ENCODE assay signal across 8 mouse cellular contexts in the genomic region with DNA sequence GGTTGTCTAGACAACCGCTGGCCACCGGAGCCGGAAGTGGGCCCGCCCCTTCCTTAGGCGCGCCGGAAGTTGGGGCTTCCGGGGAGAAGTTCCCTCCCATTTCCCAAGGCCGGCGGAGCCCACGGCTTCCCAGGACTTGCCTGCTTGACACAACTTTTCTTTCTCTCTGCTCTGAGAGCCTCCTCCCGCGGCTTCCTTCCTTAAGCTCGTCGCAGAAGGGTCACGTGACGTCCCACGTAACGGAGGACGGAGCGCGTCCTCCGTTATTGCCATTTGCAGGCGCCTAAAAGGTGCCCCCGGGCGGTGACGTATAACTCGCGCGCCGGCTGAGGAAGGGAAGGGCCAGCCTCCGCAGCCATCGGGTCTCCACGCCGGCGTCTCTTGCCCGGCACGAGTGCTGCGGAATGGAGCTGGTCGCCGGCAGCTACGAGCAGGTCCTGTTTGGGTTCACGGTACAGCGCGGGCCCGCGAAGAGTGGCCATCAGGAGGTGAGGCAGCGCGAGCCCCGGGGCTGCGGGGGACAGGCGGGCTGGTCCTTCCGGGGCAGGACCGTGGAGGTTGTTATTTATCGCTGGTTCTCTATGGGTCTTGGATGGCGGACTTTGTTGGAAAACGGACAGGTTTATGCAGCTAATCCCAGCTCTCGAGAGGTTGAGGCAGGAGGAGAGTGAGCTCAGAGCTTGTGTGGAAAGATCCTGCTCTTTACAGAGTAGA. TPM values are rescaled to one million over a fixed set of nuclear protein-coding genes. Genes with fewer than 3 reads are reported as not detected.
DNase-seq lines count a peak whose midpoint lies in the region; ATAC-seq and TF ChIP-seq lines count a peak whose summit lies in the region.

A gene (plus strand): TSS at position 98 of the 714 bp plus-strand sequence.

- peaks cover 3 to 19% of the 10 kb centered on the region in 2 experiments; a peak in 3 of 4 replicates for H3K4me1 ChIP-seq in CH12.LX (ENCODE audit: control insufficient read depth in 1 of 2, insufficient read depth in 2 of 2)
- H3K4me1 ChIP-seq in forebrain, embryonic 12.5 days: peaks cover 16% of the 10 kb centered on the region
- peaks cover 13% of the 10 kb centered on the region for H3K4me1 ChIP-seq in heart, postnatal 0 days (ENCODE audit: control insufficient read depth, insufficient read depth)
- peaks cover 22% of the 10 kb centered on the region for H3K4me1 ChIP-seq in liver, embryonic 16.5 days (ENCODE audit: control insufficient read depth, low read depth, low read length)
- peaks cover 30% of the 10 kb centered on the region for H3K4me1 ChIP-seq in neural tube, embryonic 13.5 days (replicated peaks)
- H3K4me1 ChIP-seq in testis, adult 2 months (ENCODE audit: control insufficient read depth, insufficient read depth, low read length): peaks cover 4% of the 10 kb centered on the region; the same call in 1 of the 2 replicates

- peak within 1 kb of the TSS; percentile 83 for H3K4me2 ChIP-seq in CH12.LX (ENCODE audit: insufficient read depth, low read depth, poor library complexity, severe bottlenecking)
- H3K4me2 ChIP-seq in forebrain, embryonic 12.5 days: peak within 1 kb of the TSS; percentile 88
- peak within 1 kb of the TSS; percentile 90 for H3K4me2 ChIP-seq in heart, postnatal 0 days (ENCODE audit: low read depth, low read length)
- H3K4me2 ChIP-seq in liver, embryonic 16.5 days (ENCODE audit: low read depth, low read length): peak within 1 kb of the TSS; percentile 97
- peak within 1 kb of the TSS; percentile 93 for H3K4me2 ChIP-seq in neural tube, embryonic 13.5 days

- peak; percentile 96 for ATAC-seq in forebrain, embryonic 12.5 days (ENCODE audit: low FRiP score)
- ATAC-seq in heart, postnatal 0 days (ENCODE audit: insufficient read depth, low read depth): peak; percentile 98
- peak; percentile 90 for ATAC-seq in liver, embryonic 16.5 days (ENCODE audit: low read depth)
- ATAC-seq in neural tube, embryonic 13.5 days (ENCODE audit: low read depth): peak; percentile 97

- peaks cover 16 to 31% of the 10 kb centered on the region in 2 experiments for H3K36me3 ChIP-seq in CH12.LX (replicated peaks in 1 of 2; ENCODE audit: control insufficient read depth in 1 of 2, insufficient read depth in 1 of 2, low read length in 1 of 2)
- peaks cover 18% of the 10 kb centered on the region for H3K36me3 ChIP-seq in forebrain, embryonic 12.5 days (replicated peaks)
- H3K36me3 ChIP-seq in heart, postnatal 0 days (replicated peaks; ENCODE audit: control insufficient read depth, insufficient read depth, low read length): peaks cover 22% of the 10 kb centered on the region
- peaks cover 18% of the 10 kb centered on the region for H3K36me3 ChIP-seq in liver, embryonic 16.5 days (ENCODE audit: control insufficient read depth, insufficient read depth)
- H3K36me3 ChIP-seq in neural tube, embryonic 13.5 days: peaks cover 16% of the 10 kb centered on the region
- H3K36me3 ChIP-seq in testis, adult 2 months (ENCODE audit: control insufficient read depth, insufficient read depth, low read length): no peaks in the 10 kb centered on the region

- TF ChIP-seq POLR2A in CH12.LX (IDR thresholded peaks at IDR 0.05; ENCODE audit: low read depth, low read length): peak; percentile 61
- TF ChIP-seq POLR2A in testis, adult 2 months (IDR thresholded peaks at IDR 0.05; ENCODE audit: control insufficient read depth, low read depth, low read length): peak; percentile 32; the same call in 1 of the 2 replicates

- dilution Hi-C loops in CH12.LX (cut with MboI; ENCODE audit: extremely low pct_ligation_motif_present, extremely low pct_unique_long_range_greater_than_20kb, low sequenced_read_pairs): no loop called here

- H3K27ac ChIP-seq in CH12.LX (ENCODE audit: insufficient read depth, low read depth): peak within 1 kb of the TSS; percentile 80
- H3K27ac ChIP-seq in forebrain, embryonic 12.5 days: peak within 1 kb of the TSS; percentile 96
- peak within 1 kb of the TSS; percentile 99 for H3K27ac ChIP-seq in heart, postnatal 0 days (ENCODE audit: low read depth)
- H3K27ac ChIP-seq in liver, embryonic 16.5 days (ENCODE audit: low read length): peak within 1 kb of the TSS; percentile 98
- H3K27ac ChIP-seq in neural tube, embryonic 13.5 days (replicated peaks): peak within 1 kb of the TSS; percentile 98
- H3K27ac ChIP-seq in testis, adult 2 months (ENCODE audit: control insufficient read depth, insufficient read depth, low read depth, low read length): peak within 1 kb of the TSS; percentile 98

- peak within 1 kb of the TSS; percentile 92 to 100 (median 98) for H3K4me3 ChIP-seq in CH12.LX (replicated peaks in 1 of 3; ENCODE audit: low read depth in 2 of 3, low read length in 2 of 3, poor library complexity in 1 of 3)
- H3K4me3 ChIP-seq in forebrain, embryonic 12.5 days (replicated peaks): peak within 1 kb of the TSS; percentile 95
- H3K4me3 ChIP-seq in heart, postnatal 0 days (ENCODE audit: low read depth, low read length): peak within 1 kb of the TSS; percentile 92
- peak within 1 kb of the TSS; percentile 99 for H3K4me3 ChIP-seq in liver, embryonic 16.5 days (ENCODE audit: low read depth, low read length)
- peak within 1 kb of the TSS; percentile 93 for H3K4me3 ChIP-seq in neural tube, embryonic 13.5 days
- H3K4me3 ChIP-seq in testis, adult 2 months (ENCODE audit: control insufficient read depth, low read depth, low read length): peak within 1 kb of the TSS; percentile 97

- no peaks in the 10 kb centered on the region for H3K9me3 ChIP-seq in CH12.LX (replicated peaks; ENCODE audit: low read length)
- no peaks in the 10 kb centered on the region for H3K9me3 ChIP-seq in forebrain, embryonic 12.5 days
- H3K9me3 ChIP-seq in heart, postnatal 0 days (replicated peaks; ENCODE audit: control insufficient read depth, low read length): no peaks in the 10 kb centered on the region
- H3K9me3 ChIP-seq in liver, embryonic 16.5 days (replicated peaks; ENCODE audit: control insufficient read depth, low read length): no peaks in the 10 kb centered on the region
- no peaks in the 10 kb centered on the region for H3K9me3 ChIP-seq in neural tube, embryonic 13.5 days

- H3K79me2 ChIP-seq in CH12.LX (replicated peaks; ENCODE audit: control insufficient read depth, extremely low read depth, insufficient read depth, poor library complexity, severe bottlenecking): peaks cover 31% of the 10 kb centered on the region

- WGBS in forebrain, embryonic 12.5 days: under 1% methylated on average over 58 of the region's 58 CpGs
- WGBS in heart, postnatal 0 days: under 1% methylated on average over 52 of the region's 58 CpGs
- 0% methylated on average over 58 of the region's 58 CpGs for WGBS in liver, embryonic 16.5 days (ENCODE audit: insufficient replicate concordance)
- under 1% methylated on average over 58 of the region's 58 CpGs for WGBS in neural tube, embryonic 13.5 days

- peak; percentile 88 for DNase-seq in CH12.LX (ENCODE audit: extremely low read depth)
- DNase-seq in c-Kit-positive CD71-positive TER-119-negative erythroid progenitor cells, embryonic 14.5 days (ENCODE audit: low read depth): peak; percentile 86
- DNase-seq in heart, postnatal 0 days (ENCODE audit: low spot score): peak; percentile 91
- peak; percentile 93 to 95 for DNase-seq in kidney, postnatal 4 days

- TF ChIP-seq RAD21 in CH12.LX (IDR thresholded peaks at IDR 0.05; ENCODE audit: low read depth, low read length): no peak

- H3K9ac ChIP-seq in CH12.LX (ENCODE audit: insufficient read depth, low read depth): peak within 1 kb of the TSS; percentile 76
- H3K9ac ChIP-seq in forebrain, embryonic 12.5 days: peak within 1 kb of the TSS; percentile 86
- peak within 1 kb of the TSS; percentile 82 for H3K9ac ChIP-seq in heart, postnatal 0 days (replicated peaks; ENCODE audit: low read depth, low read length)
- H3K9ac ChIP-seq in liver, embryonic 16.5 days (ENCODE audit: low read depth, low read length): peak within 1 kb of the TSS; percentile 92
- H3K9ac ChIP-seq in neural tube, embryonic 13.5 days: peak within 1 kb of the TSS; percentile 92

- no peak for TF ChIP-seq EP300 in CH12.LX (IDR thresholded peaks at IDR 0.05; ENCODE audit: low read length)
- TF ChIP-seq EP300 in heart, postnatal 0 days (IDR thresholded peaks at IDR 0.05; ENCODE audit: low read depth): peak; percentile 95

- TF ChIP-seq CTCF in CH12.LX (conservative IDR thresholded peaks at IDR 0.05 in 1 of 2, IDR thresholded peaks at IDR 0.05 in 1 of 2; ENCODE audit: low read depth in 2 of 2, low read length in 2 of 2): no peak
- no peak for TF ChIP-seq CTCF in heart, postnatal 0 days (IDR thresholded peaks at IDR 0.05; ENCODE audit: low read depth)
- no peak for TF ChIP-seq CTCF in testis, adult 2 months (IDR thresholded peaks at IDR 0.05; ENCODE audit: control insufficient read depth, insufficient read depth, insufficient replicate concordance, low read depth, low read length)

- in situ Hi-C loops in CH12.LX (cut with MboI; ENCODE audit: low pct_ligation_motif_present, low pct_unique_long_range_greater_than_20kb, low sequenced_read_pairs): loop anchor here (25.0 kb wide), 2 partner anchors 236 to 586 kb away; a partner anchor contains a TSS

- no peaks in the 10 kb centered on the region for H3K27me3 ChIP-seq in CH12.LX (replicated peaks)
- H3K27me3 ChIP-seq in forebrain, embryonic 12.5 days: no peaks in the 10 kb centered on the region
- H3K27me3 ChIP-seq in heart, postnatal 0 days (ENCODE audit: control insufficient read depth, insufficient read depth, low read length): no peaks in the 10 kb centered on the region
- H3K27me3 ChIP-seq in liver, embryonic 16.5 days (ENCODE audit: control insufficient read depth, insufficient read depth, low read depth, low read length): no peaks in the 10 kb centered on the region
- no peaks in the 10 kb centered on the region for H3K27me3 ChIP-seq in neural tube, embryonic 13.5 days
- H3K27me3 ChIP-seq in testis, adult 2 months (ENCODE audit: control insufficient read depth, insufficient read depth, low read length): no peaks in the 10 kb centered on the region

TF ChIP-seq in CH12.LX, 34 proteins besides CTCF, POLR2A, EP300 and RAD21 (continues in another document):
- TF ChIP-seq KAT2A (IDR thresholded peaks at IDR 0.05; ENCODE audit: insufficient replicate concordance, low read length) (peak; percentile 80; the same call in 1 of the 2 replicates), RCOR1 (conservative IDR thresholded peaks at IDR 0.05; ENCODE audit: low read depth, low read length) (no peak), USF1 (IDR thresholded peaks at IDR 0.05; ENCODE audit: low read depth, low read length) (peak; percentile 91), MYC (IDR thresholded peaks at IDR 0.05; ENCODE audit: low read depth, low read length) (peak; percentile 74)

RNA-seq across cellular contexts. Expression of the gene that starts here (rescaled TPM):
- total RNA-seq in CH12.LX (2012; rRNA removed) (54.8 and 55.1 TPM in 2 replicates), CH12.LX (2014; rRNA removed) (81.9 and 88.6 TPM in 2 replicates)
- 65.4 and 66.1 TPM in 2 replicates for polyA plus RNA-seq in CH12.LX (2012; ENCODE audit: insufficient read length, low read depth)
- polyA plus RNA-seq in forebrain, embryonic 12.5 days (2016; fragmentation: Nextera tagmentation; extraction: Ambion mirVana): 85.5 and 93.2 TPM in 2 replicates
- 38.2 and 43.5 TPM in 2 replicates for total RNA-seq in heart, postnatal 0 days (2014; rRNA removed; ENCODE audit: low replicate concordance)
- polyA plus RNA-seq in heart, postnatal 0 days (2015; fragmentation: Nextera tagmentation; extraction: Ambion mirVana): 43.1 and 48.0 TPM in 2 replicates
- polyA plus RNA-seq in liver, embryonic 16.5 days (2015; fragmentation: Nextera tagmentation; extraction: Ambion mirVana): 49.6 and 52.7 TPM in 2 replicates
- 56.8 and 64.7 TPM in 2 replicates for polyA plus RNA-seq in neural tube, embryonic 13.5 days (2015; fragmentation: Nextera tagmentation; extraction: Ambion mirVana)
- 25.5 and 28.6 TPM in 2 replicates for polyA plus RNA-seq in testis, adult 2 months (2012; rRNA removed)

Comparison
In these comparisons a context has a peak if more than half of its experiments do, and no peak if none do; other contexts are left out.
1. Peak in every context shown above with its lines: DNase-seq, ATAC-seq, H3K4me3 ChIP-seq and H3K27ac ChIP-seq.